Mouse (Mus musculus) monocyte, adult 5-6 weeks (primary cell): ENCODE data around the gene Nynrin. TPM values are rescaled to one million over a fixed set of nuclear protein-coding genes. Genes with fewer than 3 reads are reported as not detected.

Experiments used
- ATAC-seq: fragments of 153-309, 156-312 bp; replicated peaks from 2 replicates; pipeline ENCODE4 v1.8.0; 2017; ENCODE audit warnings: mild to moderate bottlenecking; ENCODE audit not compliant: low TSS enrichment, insufficient number of reproducible peaks, severe bottlenecking, poor library complexity, low FRiP score
- total RNA-seq: library from RNA; stranded (forward); fragments of 200-1000, 200-491, 200-594 nt; gene quantifications from 3 replicates; pipeline ENCODE4 v1.2.3, GENCODE M21; 2017

The Nynrin gene
- 0.10 to 0.75 TPM (median 0.49 TPM) in 3 replicates for total RNA-seq

DNA sequence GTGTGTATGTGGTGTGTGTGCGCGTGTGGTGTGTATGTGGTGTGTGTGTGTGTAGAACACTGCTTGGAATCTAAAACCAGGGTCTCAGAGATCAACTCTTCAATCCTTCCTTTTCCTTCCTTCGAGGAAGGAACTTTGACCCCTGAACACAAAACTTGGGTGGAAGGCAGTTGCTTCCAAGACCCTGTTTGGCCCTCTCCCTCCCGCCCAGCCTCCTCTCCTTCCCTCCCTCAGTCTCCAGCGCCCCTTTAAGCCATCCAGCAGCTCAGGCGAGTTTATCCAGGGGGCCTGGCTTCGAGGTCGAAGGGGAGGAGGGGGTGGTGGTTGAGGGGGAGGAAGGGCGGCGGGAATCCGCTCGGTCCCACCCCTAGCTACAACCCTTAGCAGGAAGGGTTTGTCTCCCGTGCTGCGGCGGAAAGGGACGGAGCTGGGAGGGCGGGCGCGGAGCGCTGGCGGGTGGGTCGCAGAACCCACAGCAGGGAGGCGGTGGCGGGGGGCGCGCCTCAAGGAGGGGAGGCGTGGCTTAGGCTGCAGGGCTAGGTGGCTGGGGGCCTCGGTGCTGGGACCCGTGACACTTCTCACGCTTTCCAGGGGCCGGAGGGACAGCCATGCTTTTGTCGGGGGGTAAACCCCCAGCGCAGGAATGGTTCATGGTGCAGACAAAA, at the start of gene Nynrin:
Gene Nynrin (plus strand): TSS at position 390 of the 665 bp plus-strand sequence.
- ATAC-seq: no peak

DNA sequence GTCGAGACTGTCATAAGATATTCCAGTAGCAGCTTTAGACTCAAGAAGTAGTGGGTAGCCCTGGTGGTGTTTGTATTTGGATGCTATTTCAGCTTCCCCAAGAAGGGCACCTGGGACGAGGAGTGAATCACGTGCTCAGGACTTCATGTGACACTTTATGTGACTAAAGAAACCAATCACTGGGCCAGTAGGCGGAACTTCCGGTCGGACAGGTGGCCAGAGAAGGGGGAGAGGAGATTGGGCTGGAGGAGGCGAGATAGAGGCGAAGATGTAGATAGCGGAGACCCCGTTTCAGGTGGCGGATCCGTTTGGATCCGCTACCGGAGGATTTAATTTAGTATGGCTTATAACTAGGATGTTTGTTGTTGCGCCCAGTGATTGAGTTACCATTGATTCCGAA, 38.9 kb upstream of the Nynrin start:
- ATAC-seq: 0 out of 2 replicates have a peak, but pooled peaks have one; percentile 17

DNA sequence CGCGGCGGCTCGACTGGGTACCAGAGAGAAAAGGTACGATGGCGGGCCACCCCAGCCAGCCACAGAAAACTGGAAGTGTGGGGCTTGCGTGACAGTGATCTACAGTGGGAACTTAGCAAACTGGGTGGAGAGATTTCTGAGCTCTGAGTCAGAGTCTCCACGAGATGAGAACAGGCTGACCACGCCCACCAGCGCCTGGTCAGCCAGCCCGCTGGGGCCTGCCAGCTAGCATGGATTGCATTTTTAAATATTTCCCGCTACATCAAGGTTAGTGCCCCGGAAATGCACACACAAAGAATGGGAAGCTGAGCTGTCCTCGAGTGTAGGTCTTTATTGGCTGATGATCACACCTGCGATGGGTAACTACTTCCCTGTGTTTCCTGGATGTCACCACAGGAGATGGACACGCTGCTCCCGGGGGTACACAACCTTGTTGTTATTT, 38.5 kb upstream of the Nynrin start:
- ATAC-seq: peak; percentile 90

- ATAC-seq: no peak
Measured at GRCm38 (mm10) chr14:55819845-55820405, 33.9 kb upstream of the Nynrin start.

DNA sequence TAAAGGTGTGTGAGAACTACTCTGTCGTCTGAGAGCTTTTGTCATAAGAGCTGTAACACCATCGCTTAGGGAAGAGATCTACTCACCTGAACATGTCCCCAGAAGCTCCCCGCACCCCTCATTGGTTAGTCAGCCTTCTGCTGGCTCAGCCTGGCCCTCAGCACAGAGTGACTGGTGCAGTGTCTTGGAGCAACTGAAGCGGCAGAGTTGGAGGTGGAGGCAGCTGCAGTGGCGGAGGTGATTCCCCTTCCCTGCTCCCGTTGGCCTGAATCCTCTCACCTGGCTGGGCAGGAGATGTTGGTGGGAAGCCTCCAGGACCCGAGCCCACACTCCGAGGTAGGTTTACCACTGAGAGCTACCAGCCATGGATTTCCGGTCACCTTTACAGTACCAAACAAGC, 33.2 kb upstream of the Nynrin start:
- no peak for ATAC-seq

- ATAC-seq: peak; percentile 94
Measured at GRCm38 (mm10) chr14:55822435-55822990, 31.3 kb upstream of the Nynrin start.

GRCm38 (mm10) chr14:55822991-55823762, 30.6 kb upstream of the Nynrin start, which contains the start of gene Nfatc4:
Gene Nfatc4, plus strand, starts transcription at chr14:55823144.
- no peak for ATAC-seq

DNA sequence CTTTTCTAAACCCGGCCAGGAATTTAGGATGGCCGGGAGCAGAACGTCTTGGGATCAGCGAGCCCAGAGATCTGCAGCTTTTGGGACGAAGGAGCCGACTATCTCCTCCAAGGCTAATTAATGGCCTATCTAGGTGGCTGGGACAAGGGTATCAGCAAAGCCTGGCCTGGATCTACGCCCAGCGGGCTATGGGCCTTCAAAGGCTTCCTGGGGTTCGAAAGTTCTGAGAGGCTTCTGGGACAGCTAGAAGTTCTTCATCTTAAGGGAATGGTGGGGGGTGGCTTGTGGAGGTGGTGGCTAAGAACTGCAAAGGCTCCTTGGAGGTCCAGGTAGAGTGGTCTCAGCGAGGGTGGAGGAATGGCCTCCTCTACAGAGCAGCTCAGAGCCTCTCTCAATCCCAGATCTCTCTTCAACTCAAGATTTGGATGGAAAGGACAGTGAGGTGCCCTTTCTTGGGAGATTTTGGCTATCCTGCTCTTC, 29.8 kb upstream of the Nynrin start:
- no peak for ATAC-seq

GRCm38 (mm10) chr14:55824481-55825215, 29.2 kb upstream of the Nynrin start:
- ATAC-seq: no peak

- no peak for ATAC-seq
Measured at GRCm38 (mm10) chr14:55825216-55826051, 28.4 kb upstream of the Nynrin start.

DNA sequence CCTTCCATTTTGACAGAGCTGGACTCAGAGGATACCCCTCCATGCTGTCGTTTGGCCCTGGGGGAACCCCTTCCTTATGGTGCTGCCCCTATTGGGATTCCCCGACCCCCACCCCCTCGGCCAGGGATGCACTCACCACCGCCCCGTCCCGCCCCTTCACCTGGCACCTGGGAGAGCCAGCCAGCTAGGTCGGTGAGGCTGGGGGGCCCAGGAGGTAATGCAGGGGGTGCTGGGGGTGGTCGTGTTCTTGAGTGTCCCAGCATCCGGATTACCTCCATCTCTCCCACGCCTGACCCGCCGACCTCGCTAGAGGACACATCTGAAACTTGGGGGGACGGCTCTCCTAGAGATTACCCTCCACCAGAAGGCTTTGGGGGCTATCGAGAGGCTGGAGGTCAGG, 27.7 kb upstream of the Nynrin start:
- ATAC-seq: no peak

- ATAC-seq: no peak
Measured at GRCm38 (mm10) chr14:55826551-55827340, 27.1 kb upstream of the Nynrin start.

DNA sequence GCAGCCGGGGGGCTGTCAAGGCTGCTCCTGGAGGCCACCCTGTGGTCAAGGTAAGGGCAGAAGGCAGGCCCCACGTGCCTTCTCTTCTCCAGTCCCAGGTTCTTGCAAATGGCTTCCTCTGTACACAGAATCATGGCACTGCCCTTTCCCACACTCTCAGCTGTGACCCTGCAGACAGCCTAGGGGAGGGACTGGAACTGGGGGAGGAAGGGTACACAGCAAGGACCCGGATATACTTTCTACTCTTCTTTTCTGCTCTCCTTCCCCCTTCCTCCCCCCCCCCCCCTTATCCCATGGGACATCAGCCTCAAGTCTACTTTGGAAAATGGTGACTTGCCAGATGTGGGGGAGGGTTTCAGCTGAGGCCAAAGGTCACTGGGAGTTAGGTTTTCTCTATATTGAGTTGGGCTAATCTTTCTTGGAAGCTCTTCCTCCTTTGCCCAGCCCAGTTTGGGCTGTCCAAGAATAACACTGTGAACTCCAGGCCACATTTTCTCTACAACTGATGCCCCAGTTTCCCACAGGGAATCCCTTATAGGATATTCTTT, 25.0 kb upstream of the Nynrin start:
- ATAC-seq: no peak

GRCm38 (mm10) chr14:55829854-55830253, 24.0 kb upstream of the Nynrin start:
- ATAC-seq: no peak

GRCm38 (mm10) chr14:55830331-55830730, 23.5 kb upstream of the Nynrin start:
- no peak for ATAC-seq

DNA sequence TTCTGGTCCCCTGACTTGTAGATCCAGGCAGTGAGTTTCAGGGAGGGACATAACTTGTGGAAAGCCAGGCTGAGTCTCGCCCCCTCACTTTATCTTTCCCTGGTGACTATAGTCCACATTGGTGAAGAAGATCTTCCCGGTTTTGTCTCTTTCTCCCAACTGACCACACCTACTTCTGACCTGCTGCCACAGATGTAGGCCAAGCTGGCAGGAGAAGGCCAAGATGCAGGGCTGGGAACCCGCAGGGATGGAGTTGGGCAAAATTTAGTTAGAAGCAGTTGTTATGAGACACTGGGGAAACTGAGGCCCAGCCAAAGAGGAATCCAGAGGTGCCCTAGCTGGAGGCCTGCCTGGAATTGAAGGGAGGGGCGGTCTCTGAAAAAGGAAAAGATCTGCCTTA, 20.7 kb upstream of the Nynrin start:
- ATAC-seq: no peak
